Mouse (Mus musculus) embryo, embryonic 11.5 days (tissue): Measurements from ENCODE around the gene Tmem106a.

Source experiments
- DNase-seq: peaks from one replicate; pipeline ENCODE4 v3.0.0-alpha.2; 2012; ENCODE audit warnings: low read depth, low spot score

Gene Tmem106a

GRCm38 (mm10) chr11:101640857-101641709 is 59.0 kb downstream of the Tmem106a start:
- peak; percentile 77 for DNase-seq
